Mouse (Mus musculus) liver, embryonic 15.5 days (tissue): ENCODE results near the gene Pja2. TPM values are rescaled to one million over a fixed set of nuclear protein-coding genes. Genes with fewer than 3 reads are reported as not detected.
"Not testable (repeated sequence)": the region's sequence is repeated elsewhere in the genome, so short reads cannot be mapped to it uniquely, and the experiment has no call there.

ENCODE experiments used
- ATAC-seq: fragments of 200-750 bp; cut with Nextera tagmentation; 2 replicates; pipeline ENCODE4 v1.8.0; 2017; ENCODE audit warnings: moderate number of reproducible peaks, mild to moderate bottlenecking, moderate library complexity; ENCODE audit not compliant: insufficient read depth
- H3K27ac ChIP-seq: fragments of 300-500 bp; sonication (generic); replicated peaks from 2 replicates; pipeline ENCODE4 v1.5.1; 2015; ENCODE audit warnings: mild to moderate bottlenecking, inconsistent platforms
- H3K27me3 ChIP-seq: fragments of 300-500 bp; sonication (generic); 2 replicates; pipeline ENCODE4 v1.6.1; 2015; ENCODE audit warnings: mild to moderate bottlenecking, inconsistent platforms
- H3K36me3 ChIP-seq: fragments of 300-500 bp; sonication (generic); replicated peaks from 2 replicates; pipeline ENCODE4 v1.6.1; 2015; ENCODE audit warnings: moderate library complexity, mild to moderate bottlenecking, inconsistent platforms
- H3K4me1 ChIP-seq: fragments of 300-500 bp; sonication (generic); replicated peaks from 2 replicates; pipeline ENCODE4 v1.6.1; 2015; ENCODE audit warnings: inconsistent platforms
- H3K4me2 ChIP-seq: fragments of 300-500 bp; sonication (generic); 2 replicates; pipeline ENCODE4 v1.6.1; 2015; ENCODE audit warnings: moderate library complexity, mild to moderate bottlenecking, inconsistent platforms
- H3K4me3 ChIP-seq: fragments of 300-500 bp; sonication (generic); replicated peaks from 2 replicates; pipeline ENCODE4 v1.5.1; 2015; ENCODE audit warnings: mild to moderate bottlenecking, inconsistent platforms
- H3K9ac ChIP-seq: fragments of 300-500 bp; sonication (generic); 2 replicates; pipeline ENCODE4 v1.6.1; 2015; ENCODE audit warnings: moderate library complexity, mild to moderate bottlenecking, inconsistent platforms
- H3K9me3 ChIP-seq: fragments of 300-500 bp; sonication (generic); replicated peaks from 2 replicates; pipeline ENCODE4 v1.6.1; 2016; ENCODE audit warnings: inconsistent platforms
- WGBS: fragments of 180-500 bp; shearing (Covaris S2); methylation state at CpG from one replicate; pipeline ENCODE4 v1.1.7; 2015; ENCODE audit warnings: mixed read lengths; ENCODE audit not compliant: insufficient replicate concordance; 5-methylcytosine and 5-hydroxymethylcytosine counted together
- microRNA-seq: library from miRNA; unstranded; fragments of <30 nt; microRNA quantifications from one replicate; pipeline ENCODE4, GENCODE M21; 2016
- polyA plus RNA-seq: library from polyadenylated mRNA; unstranded; fragments of >200 nt; fragmentation: Nextera tagmentation; extraction: Ambion mirVana; gene quantifications from 2 replicates; pipeline ENCODE4 v1.2.1, GENCODE M21; 2015

Pja2 gene
- polyA plus RNA-seq, 1 experiment from 2014 or later, result 15.4 TPM

DNA sequence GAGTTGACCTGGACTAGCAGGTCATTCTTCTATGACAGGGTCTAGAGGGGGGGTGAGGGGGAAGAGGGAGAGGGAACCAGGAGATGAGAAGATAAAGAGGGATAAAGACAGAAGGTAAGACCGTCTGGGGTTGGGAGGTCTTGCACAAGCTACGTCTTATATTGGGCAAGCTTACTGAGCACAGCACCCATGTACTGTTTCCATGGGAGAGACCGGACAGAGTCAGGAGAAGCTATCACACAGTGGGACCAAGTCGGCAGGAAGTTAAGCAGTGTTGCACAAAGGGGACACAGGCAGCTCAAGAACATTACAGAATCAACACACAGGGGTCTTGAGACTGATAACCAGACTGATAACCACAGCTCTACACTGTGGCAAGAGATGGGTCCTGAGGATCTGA lies 100.1 kb downstream of the Pja2 start:
- ATAC-seq, H3K27me3 ChIP-seq, H3K36me3 ChIP-seq, H3K4me1 ChIP-seq, H3K4me2 ChIP-seq, H3K4me3 ChIP-seq, H3K27ac ChIP-seq, H3K9me3 ChIP-seq, H3K9ac ChIP-seq: not testable (repeated sequence)
- WGBS, result 71% methylated on average over 4 of the region's 4 CpGs

DNA sequence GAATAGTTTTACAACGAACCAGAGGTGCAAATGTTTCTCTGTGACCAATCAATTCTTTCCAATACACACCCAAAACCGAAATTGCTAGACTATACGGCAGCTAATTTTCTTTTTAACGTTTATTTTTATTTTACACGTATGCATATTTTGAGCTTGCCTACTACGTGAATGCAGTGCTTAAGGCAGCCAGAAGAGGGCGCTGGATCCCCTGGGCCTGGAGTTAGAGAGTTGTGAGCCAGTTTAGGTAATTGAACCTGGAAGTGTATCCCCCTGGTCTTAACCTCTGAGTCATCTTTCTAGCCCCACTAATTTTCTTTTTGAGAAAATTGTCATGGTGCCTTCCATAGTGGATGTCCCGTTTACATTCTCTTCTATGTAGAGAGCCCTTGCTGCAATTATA lies 100.5 kb downstream of the Pja2 start:
- Histone ChIP-seq H3K4me3 (no peak overlapping the region), H3K9ac (no peak overlapping the region), H3K27me3 (no peaks in the 10 kb centered on the region), H3K27ac (no peak overlapping the region), H3K4me2 (no peak overlapping the region), H3K9me3 (no peaks in the 10 kb centered on the region), H3K36me3 (no peaks in the 10 kb centered on the region), H3K4me1 (no peaks in the 10 kb centered on the region)
- no peak for ATAC-seq
- 59% methylated on average over 8 of the region's 8 CpGs for WGBS

Small RNA genes within 50 kb of the gene (microRNA-seq; reads per million reads assigned to microRNA genes)
- not detected for gene Gm24194
